Mouse (Mus musculus) hindbrain, embryonic 12.5 days (tissue): ENCODE results near the gene Gm20388. TPM values are rescaled to one million over a fixed set of nuclear protein-coding genes. Genes with fewer than 3 reads are reported as not detected.

Experiments used
- ATAC-seq: fragments of 200-750 bp; cut with Nextera tagmentation; 2 replicates; pipeline ENCODE4 v1.8.0; 2017; ENCODE audit warnings: moderate TSS enrichment; ENCODE audit not compliant: low FRiP score
- H3K27ac ChIP-seq: fragments of 300-500 bp; sonication (generic); 2 replicates; pipeline ENCODE4 v1.5.1; 2016; ENCODE audit warnings: mild to moderate bottlenecking
- H3K27me3 ChIP-seq: fragments of 300-500 bp; sonication (generic); 2 replicates; pipeline ENCODE4 v1.6.1; 2016; ENCODE audit warnings: mild to moderate bottlenecking
- H3K36me3 ChIP-seq: fragments of 300-500 bp; sonication (generic); 2 replicates; pipeline ENCODE4 v1.6.1; 2016; ENCODE audit warnings: mild to moderate bottlenecking
- H3K4me1 ChIP-seq: fragments of 300-500 bp; sonication (generic); 2 replicates; pipeline ENCODE4 v1.6.1; 2016
- H3K4me2 ChIP-seq: fragments of 300-500 bp; sonication (generic); replicated peaks from 2 replicates; pipeline ENCODE4 v1.6.1; 2016; ENCODE audit warnings: mild to moderate bottlenecking
- H3K4me3 ChIP-seq: fragments of 300-500 bp; sonication (generic); 2 replicates; pipeline ENCODE4 v1.5.1; 2016; ENCODE audit warnings: mild to moderate bottlenecking
- H3K9ac ChIP-seq: fragments of 300-500 bp; sonication (generic); 2 replicates; pipeline ENCODE4 v1.6.1; 2016; ENCODE audit warnings: mild to moderate bottlenecking, moderate library complexity
- H3K9me3 ChIP-seq: fragments of 300-500 bp; sonication (generic); replicated peaks from 2 replicates; pipeline ENCODE4 v1.6.1; 2016; ENCODE audit warnings: mild to moderate bottlenecking
- WGBS: fragments of 180-500 bp; shearing (Covaris S2); methylation state at CpG from one replicate; pipeline ENCODE4 v1.1.7; 2016; 5-methylcytosine and 5-hydroxymethylcytosine counted together
- polyA plus RNA-seq: library from polyadenylated mRNA; unstranded; fragments of >200 nt; fragmentation: Nextera tagmentation; extraction: Ambion mirVana; gene quantifications from 2 replicates; pipeline ENCODE4 v1.2.1, GENCODE M21; 2016

The Gm20388 gene
- polyA plus RNA-seq, 1 experiment from 2014 or later: not detected

- H3K9ac ChIP-seq: no peak overlapping the region
- no peak overlapping the region for H3K27ac ChIP-seq
- no peaks in the 10 kb centered on the region for H3K9me3 ChIP-seq
- H3K4me2 ChIP-seq: no peak overlapping the region
- 92% methylated on average over 9 of the region's 9 CpGs for WGBS
- H3K27me3 ChIP-seq: no peaks in the 10 kb centered on the region
- H3K4me3 ChIP-seq: no peak overlapping the region
- no peak for ATAC-seq
- no peaks in the 10 kb centered on the region for H3K36me3 ChIP-seq
- no peaks in the 10 kb centered on the region for H3K4me1 ChIP-seq
Observed at GRCm38 (mm10) chr8:122538310-122539076, 2627.9 kb downstream of the Gm20388 start.

- H3K9ac ChIP-seq: no peak overlapping the region
- peaks cover 10% of the 10 kb centered on the region for H3K4me1 ChIP-seq
- no peak overlapping the region for H3K4me2 ChIP-seq
- no peaks in the 10 kb centered on the region for H3K36me3 ChIP-seq
- H3K27ac ChIP-seq: no peak overlapping the region
- 0 out of 2 replicates have a peak, but pooled peaks cover 4% of the 10 kb centered on the region for H3K27me3 ChIP-seq
- WGBS: 93% methylated on average over 8 of the region's 8 CpGs
- no peaks in the 10 kb centered on the region for H3K9me3 ChIP-seq
- no peak for ATAC-seq
- no peak overlapping the region for H3K4me3 ChIP-seq
Observed at GRCm38 (mm10) chr8:122544138-122544537, 2633.5 kb downstream of the Gm20388 start.

- Histone ChIP-seq H3K4me2 (no peak overlapping the region), H3K9ac (no peak overlapping the region), H3K27ac (0 out of 2 replicates have a peak overlapping the region, but pooled peaks have one; percentile 24), H3K4me3 (no peak overlapping the region), H3K27me3 (peaks cover 24% of the 10 kb centered on the region), H3K4me1 (peaks cover 24% of the 10 kb centered on the region), H3K9me3 (no peaks in the 10 kb centered on the region), H3K36me3 (no peaks in the 10 kb centered on the region)
- ATAC-seq: no peak
- WGBS: 89% methylated on average over 6 of the region's 7 CpGs
Observed at GRCm38 (mm10) chr8:122546066-122546755, 2635.6 kb downstream of the Gm20388 start.

- ATAC-seq: no peak
- Histone ChIP-seq H3K4me3 (no peak overlapping the region), H3K4me1 (peaks cover 27% of the 10 kb centered on the region), H3K9me3 (no peaks in the 10 kb centered on the region), H3K36me3 (no peaks in the 10 kb centered on the region), H3K27ac (0 out of 2 replicates have a peak overlapping the region, but pooled peaks have one; percentile 24), H3K4me2 (peak overlapping the region; percentile 1; the same call in 1 of the 2 replicates), H3K9ac (no peak overlapping the region), H3K27me3 (peaks cover 31% of the 10 kb centered on the region)
- WGBS: 68% methylated on average over 24 of the region's 24 CpGs
Observed at GRCm38 (mm10) chr8:122546811-122547453, 2636.3 kb downstream of the Gm20388 start.

- no peak for ATAC-seq
- Histone ChIP-seq H3K36me3 (no peaks in the 10 kb centered on the region), H3K27ac (0 out of 2 replicates have a peak overlapping the region, but pooled peaks have one; percentile 8), H3K4me1 (peaks cover 27% of the 10 kb centered on the region), H3K4me2 (peak overlapping the region; percentile 11; the same call in 1 of the 2 replicates), H3K9ac (no peak overlapping the region), H3K9me3 (no peaks in the 10 kb centered on the region), H3K27me3 (peaks cover 34% of the 10 kb centered on the region), H3K4me3 (no peak overlapping the region)
- WGBS: 29% methylated on average over 5 of the region's 5 CpGs
Observed at GRCm38 (mm10) chr8:122547815-122548214, 2637.2 kb downstream of the Gm20388 start.

GRCm38 (mm10) chr8:122548331-122548730, 2637.7 kb downstream of the Gm20388 start:
- Histone ChIP-seq H3K27me3 (peaks cover 34% of the 10 kb centered on the region), H3K9me3 (no peaks in the 10 kb centered on the region), H3K36me3 (no peaks in the 10 kb centered on the region), H3K4me2 (peak overlapping the region; percentile 11; the same call in 1 of the 2 replicates), H3K27ac (0 out of 2 replicates have a peak overlapping the region, but pooled peaks have one; percentile 8), H3K9ac (no peak overlapping the region), H3K4me3 (no peak overlapping the region), H3K4me1 (peaks cover 27% of the 10 kb centered on the region)
- WGBS: 74% methylated on average over 13 of the region's 13 CpGs
- no peak for ATAC-seq

GRCm38 (mm10) chr8:122548891-122549439, 2638.3 kb downstream of the Gm20388 start:
- H3K4me2 ChIP-seq: no peak overlapping the region
- H3K4me1 ChIP-seq: peaks cover 27% of the 10 kb centered on the region
- ATAC-seq: no peak
- no peaks in the 10 kb centered on the region for H3K9me3 ChIP-seq
- H3K9ac ChIP-seq: no peak overlapping the region
- H3K4me3 ChIP-seq: no peak overlapping the region
- H3K27ac ChIP-seq: no peak overlapping the region
- no peaks in the 10 kb centered on the region for H3K36me3 ChIP-seq
- peaks cover 34% of the 10 kb centered on the region for H3K27me3 ChIP-seq
- WGBS: 86% methylated on average over 3 of the region's 3 CpGs

GRCm38 (mm10) chr8:122550234-122550994, 2639.8 kb downstream of the Gm20388 start:
- Histone ChIP-seq H3K36me3 (no peaks in the 10 kb centered on the region), H3K9me3 (no peaks in the 10 kb centered on the region), H3K4me2 (peak overlapping the region; percentile 92), H3K9ac (peak overlapping the region; percentile 64), H3K27me3 (peaks cover 34% of the 10 kb centered on the region), H3K4me3 (peak overlapping the region; percentile 55), H3K27ac (peak overlapping the region; percentile 66; the same call in 1 of the 2 replicates), H3K4me1 (peaks cover 27% of the 10 kb centered on the region)
- WGBS: 4% methylated on average over 49 of the region's 52 CpGs
- ATAC-seq: peak; percentile 62

- Histone ChIP-seq H3K4me1 (peaks cover 27% of the 10 kb centered on the region), H3K4me3 (peak overlapping the region; percentile 55), H3K27me3 (peaks cover 34% of the 10 kb centered on the region), H3K9me3 (no peaks in the 10 kb centered on the region), H3K36me3 (no peaks in the 10 kb centered on the region), H3K9ac (peak overlapping the region; percentile 64), H3K4me2 (peak overlapping the region; percentile 92), H3K27ac (peak overlapping the region; percentile 66; the same call in 1 of the 2 replicates)
- under 1% methylated on average over 43 of the region's 43 CpGs for WGBS
- no peak for ATAC-seq
Observed at GRCm38 (mm10) chr8:122550995-122551264, 2640.3 kb downstream of the Gm20388 start.

GRCm38 (mm10) chr8:122551265-122552051, 2640.8 kb downstream of the Gm20388 start, which contains the start of gene Piezo1:
Gene Piezo1, minus strand, starts transcription at chr8:122551329.
- WGBS: 12% methylated on average over 56 of the region's 56 CpGs

GRCm38 (mm10) chr8:122554786-122555185, 2644.1 kb downstream of the Gm20388 start:
- Histone ChIP-seq H3K9me3 (no peaks in the 10 kb centered on the region), H3K4me3 (no peak overlapping the region), H3K27ac (no peak overlapping the region), H3K4me1 (peaks cover 34% of the 10 kb centered on the region), H3K27me3 (peaks cover 24% of the 10 kb centered on the region), H3K4me2 (no peak overlapping the region), H3K36me3 (no peaks in the 10 kb centered on the region), H3K9ac (no peak overlapping the region)
- ATAC-seq: no peak
- 89% methylated on average over 6 of the region's 6 CpGs for WGBS

More at GRCm38 (mm10) chr8:122551265-122552051, 2640.8 kb downstream of the Gm20388 start, which contains the start of gene Piezo1:
- ATAC-seq: peak; percentile 47; the same call in 1 of the 2 replicates
- H3K27ac ChIP-seq: peak within 1 kb of the TSS; percentile 66; the same call in 1 of the 2 replicates
- peak within 1 kb of the TSS; percentile 92 for H3K4me2 ChIP-seq
- peaks cover 34% of the 10 kb centered on the region for H3K27me3 ChIP-seq
- peak within 1 kb of the TSS; percentile 55 for H3K4me3 ChIP-seq
- H3K9ac ChIP-seq: peak within 1 kb of the TSS; percentile 64
- no peaks in the 10 kb centered on the region for H3K36me3 ChIP-seq
- peaks cover 28% of the 10 kb centered on the region for H3K4me1 ChIP-seq
- no peaks in the 10 kb centered on the region for H3K9me3 ChIP-seq
